16 mouse cellular contexts compared by ENCODE assay signal in genomic region chr9:59709225-59709624, GRCm38 (mm10). TPM values are rescaled to one million over a fixed set of nuclear protein-coding genes. Genes with fewer than 3 reads are reported as not detected.
DNase-seq lines count a peak whose midpoint lies in the region; ATAC-seq lines count a peak whose summit lies in the region.
"Had no signal": no experiment of that assay in that cellular context is flagged by ENCODE, and none has a peak within 500 bp of the region (broad histone marks: within the 10 kb centered on the region; RNA-seq: fewer than 3 reads in every experiment).

No protein-coding gene starts in this region.

- H3K36me3 ChIP-seq in forebrain, embryonic 12.5 days (replicated peaks): no peaks in the 10 kb centered on the region
- H3K36me3 ChIP-seq: hindbrain, embryonic 15.5 days; limb, embryonic 12.5 days had no signal

- H3K4me3 ChIP-seq in forebrain, embryonic 12.5 days (replicated peaks): no peak overlapping the region
- H3K4me3 ChIP-seq: hindbrain, embryonic 15.5 days; limb, embryonic 12.5 days had no signal

- no peaks in the 10 kb centered on the region for H3K4me1 ChIP-seq in forebrain, embryonic 12.5 days
- H3K4me1 ChIP-seq: hindbrain, embryonic 15.5 days; limb, embryonic 12.5 days had no signal

- no peak overlapping the region for H3K9ac ChIP-seq in forebrain, embryonic 12.5 days
- H3K9ac ChIP-seq: forebrain, postnatal 0 days; hindbrain, embryonic 15.5 days; limb, embryonic 12.5 days had no signal

- DNase-seq in adrenal gland, postnatal 25 days: peak; percentile 24
- no peak for DNase-seq in adrenal gland, adult 2 months
- DNase-seq in ovary, adult 18-20 months (ENCODE audit: low spot score): peak; percentile 24
- no peak for DNase-seq in ovary, postnatal 10 days (ENCODE audit: low spot score)
- DNase-seq in kidney, postnatal 4 days: peak; percentile 25 to 44
- peak; percentile 84 to 88 for DNase-seq in lung, postnatal 4 days
- DNase-seq: forebrain, postnatal 0 days; heart, adult 18-20 months; heart, postnatal 10 days; layer of hippocampus, adult 9-11 months; midbrain, embryonic 14.5 days; thymus, postnatal 14 days had no signal

- H3K27me3 ChIP-seq in forebrain, embryonic 12.5 days: no peaks in the 10 kb centered on the region
- H3K27me3 ChIP-seq: hindbrain, embryonic 15.5 days; limb, embryonic 12.5 days had no signal

- WGBS in forebrain, embryonic 12.5 days: 79% methylated on average over 3 of the region's 3 CpGs

- no peaks in the 10 kb centered on the region for H3K9me3 ChIP-seq in forebrain, embryonic 12.5 days
- H3K9me3 ChIP-seq: hindbrain, embryonic 15.5 days; limb, embryonic 12.5 days had no signal

- H3K4me2 ChIP-seq in forebrain, embryonic 12.5 days: no peak overlapping the region
- H3K4me2 ChIP-seq: hindbrain, embryonic 15.5 days; limb, embryonic 12.5 days had no signal

- H3K27ac ChIP-seq in forebrain, embryonic 12.5 days: no peak overlapping the region
- H3K27ac ChIP-seq: hindbrain, embryonic 15.5 days; limb, embryonic 12.5 days had no signal

- ATAC-seq in activated CD4-positive, CD25-positive, alpha-beta regulatory T cell, adult 4 months: no peak
- no peak for ATAC-seq in forebrain, embryonic 12.5 days (ENCODE audit: low FRiP score)
- ATAC-seq: forebrain, postnatal 0 days had no signal

RNA-seq across cellular contexts. Expression of gene Gramd2, which starts 29.3 kb away (rescaled TPM):
- total RNA-seq in adrenal gland, postnatal 25 days (2021): 0.12 and 0.24 TPM in 2 replicates
- under 1 TPM in 1 of 2 experiments, not detected in 1; 0.40 TPM for total RNA-seq in adrenal gland, adult 2 months (2021)
- 0.09 and 0.17 TPM in 2 replicates for polyA plus RNA-seq in adrenal gland, adult 2 months (2012; rRNA removed)
- polyA plus RNA-seq in activated CD4-positive, CD25-positive, alpha-beta regulatory T cell, adult 4 months (2017; shearing (Covaris generic)): not detected
- polyA plus RNA-seq in forebrain, embryonic 12.5 days (2016; fragmentation: Nextera tagmentation; extraction: Ambion mirVana): 0.40 and 0.49 TPM in 2 replicates

RNA-seq across cellular contexts. Expression of gene Senp8, which starts 41.3 kb away (rescaled TPM):
- total RNA-seq in adrenal gland, postnatal 25 days (2021): 11.4 and 12.2 TPM in 2 replicates
- 10 to 100 TPM in 1 of 2 experiments, 1 to 10 TPM in 1; 7.5 to 10.4 TPM for total RNA-seq in adrenal gland, adult 2 months (2021)
- 0.65 and 2.7 TPM in 2 replicates for polyA plus RNA-seq in adrenal gland, adult 2 months (2012; rRNA removed)
- polyA plus RNA-seq in activated CD4-positive, CD25-positive, alpha-beta regulatory T cell, adult 4 months (2017; shearing (Covaris generic)): 1 to 10 TPM; 5.0 to 5.4 TPM
- 13.0 and 18.1 TPM in 2 replicates for polyA plus RNA-seq in forebrain, embryonic 12.5 days (2016; fragmentation: Nextera tagmentation; extraction: Ambion mirVana)

RNA-seq across cellular contexts. Expression of gene Myo9a, which starts 41.5 kb away (rescaled TPM):
- total RNA-seq in adrenal gland, postnatal 25 days (2021): 14.4 and 15.1 TPM in 2 replicates
- total RNA-seq in adrenal gland, adult 2 months (2021): 10 to 100 TPM; 14.1 to 17.5 TPM
- 0.28 and 0.45 TPM in 2 replicates for polyA plus RNA-seq in adrenal gland, adult 2 months (2012; rRNA removed)
- polyA plus RNA-seq in activated CD4-positive, CD25-positive, alpha-beta regulatory T cell, adult 4 months (2017; shearing (Covaris generic)): 10 to 100 TPM; 31.8 to 42.8 TPM
- polyA plus RNA-seq in forebrain, embryonic 12.5 days (2016; fragmentation: Nextera tagmentation; extraction: Ambion mirVana): 20.9 and 22.7 TPM in 2 replicates

RNA-seq across cellular contexts. Expression of gene Pkm, which starts 53.1 kb away (rescaled TPM):
- total RNA-seq in adrenal gland, postnatal 25 days (2021): 706 and 770 TPM in 2 replicates
- 100 to 1,000 TPM; 766 to 872 TPM for total RNA-seq in adrenal gland, adult 2 months (2021)
- 1,274 and 1,388 TPM in 2 replicates for polyA plus RNA-seq in adrenal gland, adult 2 months (2012; rRNA removed)
- 100 to 1,000 TPM; 694 to 839 TPM for polyA plus RNA-seq in activated CD4-positive, CD25-positive, alpha-beta regulatory T cell, adult 4 months (2017; shearing (Covaris generic))
- polyA plus RNA-seq in forebrain, embryonic 12.5 days (2016; fragmentation: Nextera tagmentation; extraction: Ambion mirVana): 1,825 and 1,829 TPM in 2 replicates

Comparison
In these comparisons a context has a peak if more than half of its experiments do, and no peak if none do; other contexts are left out.
1. DNase-seq: peak in adrenal gland, postnatal 25 days (single experiment), ovary, adult 18-20 months (single experiment), kidney, postnatal 4 days (2 of 2) and lung, postnatal 4 days (2 of 2); none in adrenal gland, adult 2 months (single experiment) and ovary, postnatal 10 days (single experiment).
2. RNA of gene Myo9a, which starts 41.5 kb away (polyA plus RNA-seq): 31.8 to 42.8 TPM in activated CD4-positive, CD25-positive, alpha-beta regulatory T cell, adult 4 months and 20.9 to 22.7 TPM in forebrain, embryonic 12.5 days; 0.28 to 0.45 TPM in adrenal gland, adult 2 months; every median in the first group is over 10 times any median in the second.